Mouse (Mus musculus) right cerebral cortex, adult 18-20 months (tissue): ENCODE results near the gene Gm12169.
"Not testable (repeated sequence)": the region's sequence is repeated elsewhere in the genome, so short reads cannot be mapped to it uniquely, and the experiment has no call there.

Source experiments
- DNase-seq: peaks from one replicate; pipeline ENCODE4 v3.0.0; 2022; ENCODE audit warnings: mixed read lengths

Gene Gm12169

DNA sequence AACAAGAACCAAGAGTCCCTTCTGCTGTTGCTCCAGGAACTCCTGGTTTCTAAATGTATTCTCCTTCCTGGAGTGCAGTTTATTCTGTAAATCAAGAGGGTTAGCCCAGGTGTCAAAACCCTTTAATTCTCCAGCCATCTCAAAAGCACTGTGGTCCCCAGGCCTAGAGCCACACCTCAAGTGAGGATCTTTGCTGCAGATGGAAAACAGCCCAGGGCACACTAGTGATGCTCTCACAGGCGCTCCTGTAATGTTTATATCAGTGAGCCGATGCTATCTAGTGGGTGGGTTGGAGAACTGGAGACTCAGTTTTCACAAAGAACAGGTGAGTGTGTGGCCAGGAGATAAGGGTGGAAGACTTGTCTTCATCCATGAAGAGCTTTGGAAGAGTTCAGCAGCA lies at the start of gene Gm12169:
Gene Gm12169, plus strand, starts transcription at position 301 of the 400 bp plus-strand sequence.
- DNase-seq: no peak

DNA sequence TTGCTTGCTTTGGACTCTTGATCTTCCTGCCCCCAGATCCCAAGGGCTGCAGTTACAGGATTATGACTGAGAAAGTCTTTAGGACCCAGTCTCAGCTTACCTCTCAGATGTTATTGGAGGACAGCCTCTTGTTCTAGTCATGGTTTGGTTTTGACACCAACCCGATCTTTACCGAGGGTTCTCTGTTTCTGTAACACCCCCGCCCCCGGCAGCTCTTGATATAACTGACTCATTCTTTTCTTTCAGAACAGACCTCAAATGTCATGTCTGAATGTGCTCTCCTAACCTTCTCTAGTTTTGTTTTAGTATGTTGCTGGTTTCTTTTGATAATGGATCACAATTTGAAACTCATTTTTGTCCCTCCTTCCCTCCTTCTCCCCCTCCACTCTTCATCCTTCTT lies 49.8 kb upstream of the Gm12169 start:
- DNase-seq: no peak

GRCm38 (mm10) chr11:46479311-46479710 lies 44.7 kb upstream of the Gm12169 start:
- no peak for DNase-seq

- DNase-seq: no peak
These were observed 43.5 kb upstream of the Gm12169 start for GRCm38 (mm10) chr11:46480517-46480916.

GRCm38 (mm10) chr11:46488231-46488630 lies 35.8 kb upstream of the Gm12169 start:
- no peak for DNase-seq

DNA sequence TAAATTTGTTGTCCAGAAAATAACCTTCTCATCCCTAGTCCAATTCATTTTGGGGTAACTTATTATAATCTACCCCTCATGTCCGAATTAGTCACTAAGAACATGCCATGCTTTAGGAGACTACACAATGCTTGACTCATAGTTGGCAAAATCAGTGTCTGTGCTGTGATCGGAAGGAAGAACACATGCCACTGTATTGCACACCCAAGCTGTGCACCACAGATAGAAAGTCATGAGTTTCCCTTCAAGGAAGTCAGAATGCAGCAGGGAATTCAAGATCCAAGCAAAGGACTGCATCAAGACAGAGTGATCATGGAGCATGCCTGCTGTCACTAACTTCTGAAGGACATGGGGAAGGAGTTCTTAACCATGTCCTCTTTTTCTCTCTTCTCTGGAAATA lies 35.4 kb upstream of the Gm12169 start:
- no peak for DNase-seq

GRCm38 (mm10) chr11:46507146-46507545 lies 16.9 kb upstream of the Gm12169 start:
- DNase-seq: no peak

- no peak for DNase-seq
These were observed 14.1 kb upstream of the Gm12169 start for GRCm38 (mm10) chr11:46509900-46510299.

DNA sequence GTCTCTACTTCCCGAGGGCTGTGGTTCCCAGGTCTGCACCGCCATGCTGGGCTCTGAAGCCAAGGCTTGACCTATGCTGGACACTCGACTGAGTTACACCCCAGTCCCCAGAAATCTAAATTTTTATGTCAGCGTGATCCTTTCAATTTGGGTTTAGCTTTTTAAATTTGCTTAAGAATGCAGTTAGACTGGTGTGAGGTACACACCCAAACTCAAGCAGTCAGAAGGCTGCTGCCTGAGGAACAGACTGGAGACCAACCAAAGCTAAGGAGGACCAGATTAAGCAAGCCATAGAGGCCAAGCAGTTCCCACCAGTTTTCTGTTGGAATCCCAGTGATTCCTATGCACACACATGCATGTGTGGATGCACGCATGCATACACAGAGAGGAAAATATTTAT lies 2.7 kb upstream of the Gm12169 start:
- DNase-seq: not testable (repeated sequence)

DNA sequence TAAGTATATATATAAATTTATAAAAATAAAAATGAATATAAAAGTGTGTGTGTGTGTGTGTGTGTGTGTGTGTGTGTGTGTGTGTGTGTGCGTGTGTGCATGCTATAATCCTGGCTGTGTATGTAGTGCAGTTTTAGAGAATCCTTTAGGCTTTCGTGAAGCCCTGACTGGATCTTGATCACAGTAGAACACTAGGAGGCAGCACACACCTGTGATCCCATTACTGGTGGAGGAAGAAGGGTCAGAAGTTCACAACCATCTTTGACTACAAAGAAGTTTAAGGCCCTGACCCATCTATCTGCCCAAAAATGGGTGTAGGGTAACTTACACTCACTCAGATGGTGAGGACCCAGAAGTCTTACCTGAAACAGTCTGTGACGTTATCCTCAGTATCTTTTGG lies 1.3 kb upstream of the Gm12169 start:
- DNase-seq: no peak

DNA sequence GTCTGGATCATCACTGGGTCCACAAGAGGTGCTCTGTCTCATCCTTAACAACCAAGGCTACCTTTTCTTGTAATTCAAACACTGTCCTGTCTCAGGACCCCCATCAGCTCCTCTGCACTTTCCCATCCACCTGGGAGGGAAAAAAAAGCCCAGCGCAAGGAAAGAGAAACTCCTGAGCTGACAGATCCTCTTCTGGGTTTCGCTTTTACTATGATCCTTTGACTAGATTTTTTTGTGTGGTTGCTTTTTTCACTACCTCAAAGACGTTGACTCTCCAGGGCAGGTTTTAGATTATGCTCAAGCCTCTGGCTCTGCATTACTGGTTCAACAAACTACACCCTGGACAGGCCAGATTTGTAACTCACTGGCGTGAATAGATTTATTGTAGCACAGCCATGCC lies 6.1 kb downstream of the Gm12169 start:
- no peak for DNase-seq

DNA sequence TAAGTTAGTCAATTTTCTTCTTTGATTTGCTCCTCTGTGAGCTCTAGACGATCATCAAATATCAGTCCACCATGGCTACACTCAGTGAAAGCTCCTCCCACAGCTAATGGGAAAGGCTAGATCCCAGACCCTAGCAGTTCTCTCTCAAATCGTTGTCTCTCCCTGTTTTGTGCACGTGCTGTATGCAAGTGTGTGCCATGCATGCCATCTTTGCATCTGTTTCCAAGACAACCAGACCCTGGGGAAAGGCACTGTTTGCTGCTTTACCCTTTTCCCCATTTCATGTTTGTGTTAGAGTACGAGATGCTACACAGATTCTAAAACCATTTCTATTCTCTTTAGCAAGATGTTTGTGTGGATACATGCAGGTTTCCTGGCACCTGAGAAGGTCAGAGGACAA lies 13.0 kb downstream of the Gm12169 start:
- DNase-seq: no peak

- no peak for DNase-seq
These were observed 19.5 kb downstream of the Gm12169 start for GRCm38 (mm10) chr11:46543530-46543929.

DNA sequence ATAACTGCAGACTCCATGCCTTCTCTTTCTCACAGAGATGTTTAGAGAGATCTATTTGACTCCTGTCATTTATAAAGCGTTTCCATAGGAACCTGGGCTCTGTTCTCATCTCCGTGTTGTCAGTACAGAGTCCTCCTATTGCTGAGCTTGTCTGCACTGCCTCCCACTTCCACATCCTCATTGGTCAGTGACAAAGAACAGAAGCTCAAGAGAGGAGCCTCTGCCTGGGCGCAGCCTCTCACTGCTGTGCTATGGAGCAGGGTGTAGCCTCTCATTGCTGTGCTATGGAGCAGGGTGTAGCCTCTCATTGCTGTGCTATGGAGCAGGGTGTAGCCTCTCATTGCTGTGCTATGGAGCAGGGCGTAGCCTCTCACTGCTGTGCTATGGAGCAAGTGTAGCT lies 25.7 kb downstream of the Gm12169 start:
- no peak for DNase-seq

GRCm38 (mm10) chr11:46552741-46553140 lies 28.7 kb downstream of the Gm12169 start:
- peak; percentile 47 for DNase-seq

GRCm38 (mm10) chr11:46561096-46561495 lies 37.1 kb downstream of the Gm12169 start:
- no peak for DNase-seq

DNA sequence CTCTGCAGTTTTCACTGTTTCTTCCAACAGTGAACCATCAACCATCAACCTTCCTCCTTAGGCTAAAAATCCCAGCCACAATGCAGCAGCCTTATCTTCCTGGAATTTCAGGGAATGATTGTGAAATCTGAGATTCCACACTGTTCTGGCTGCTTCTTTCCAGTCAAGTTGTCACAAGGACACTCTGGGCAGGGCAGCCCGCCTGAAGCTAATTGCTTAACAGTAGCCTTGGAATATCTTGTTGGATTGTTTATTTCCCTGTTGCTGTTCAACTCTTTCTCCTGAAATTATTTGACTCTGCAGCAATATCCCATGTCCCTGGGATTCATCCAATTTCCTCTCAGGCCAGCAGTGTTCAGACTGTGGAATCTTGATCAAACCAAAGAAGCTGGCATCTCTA lies 40.7 kb downstream of the Gm12169 start:
- DNase-seq: no peak

DNA sequence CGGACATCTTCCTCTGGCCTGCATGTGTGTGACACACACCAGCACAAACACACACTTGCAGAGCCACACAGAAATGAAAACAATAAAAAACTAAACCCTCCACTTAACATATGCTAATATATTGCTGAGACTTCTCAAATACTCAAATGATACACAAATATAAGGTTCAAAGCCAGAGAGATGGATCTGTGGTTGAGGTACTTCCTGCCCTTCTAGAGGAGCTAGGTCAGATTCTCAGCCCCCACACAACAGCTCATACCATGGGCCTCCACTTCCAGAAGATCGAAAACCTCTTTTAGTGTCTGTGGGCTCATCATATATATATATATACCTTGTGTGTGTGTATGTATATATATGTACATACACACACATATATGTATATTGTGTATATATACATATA lies 42.0 kb downstream of the Gm12169 start:
- no peak for DNase-seq

DNA sequence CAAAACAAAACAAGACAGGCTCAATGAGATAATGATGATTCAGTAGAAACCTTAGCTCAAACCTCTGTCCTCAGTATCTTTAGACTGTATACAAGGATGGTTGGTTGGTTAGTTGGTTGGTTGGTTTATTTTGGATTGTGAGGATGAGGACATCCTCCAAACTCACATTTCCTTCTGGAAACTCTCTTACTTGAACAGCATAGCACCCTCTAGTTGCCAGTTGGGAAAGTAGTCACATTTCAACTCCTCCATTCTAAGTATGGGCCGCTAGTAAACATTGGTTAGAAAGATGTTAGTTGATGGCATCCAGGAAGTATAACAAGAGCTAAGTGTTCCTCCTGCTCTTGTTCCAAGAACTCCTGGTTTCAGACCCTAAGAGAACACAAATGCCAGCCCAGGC lies 45.1 kb downstream of the Gm12169 start:
- DNase-seq: no peak

- DNase-seq: peak; percentile 35
These were observed 47.3 kb downstream of the Gm12169 start, which contains the start of gene BC053393 for GRCm38 (mm10) chr11:46571327-46571726. BC053393 (plus strand) TSS chr11:46571536.

DNA sequence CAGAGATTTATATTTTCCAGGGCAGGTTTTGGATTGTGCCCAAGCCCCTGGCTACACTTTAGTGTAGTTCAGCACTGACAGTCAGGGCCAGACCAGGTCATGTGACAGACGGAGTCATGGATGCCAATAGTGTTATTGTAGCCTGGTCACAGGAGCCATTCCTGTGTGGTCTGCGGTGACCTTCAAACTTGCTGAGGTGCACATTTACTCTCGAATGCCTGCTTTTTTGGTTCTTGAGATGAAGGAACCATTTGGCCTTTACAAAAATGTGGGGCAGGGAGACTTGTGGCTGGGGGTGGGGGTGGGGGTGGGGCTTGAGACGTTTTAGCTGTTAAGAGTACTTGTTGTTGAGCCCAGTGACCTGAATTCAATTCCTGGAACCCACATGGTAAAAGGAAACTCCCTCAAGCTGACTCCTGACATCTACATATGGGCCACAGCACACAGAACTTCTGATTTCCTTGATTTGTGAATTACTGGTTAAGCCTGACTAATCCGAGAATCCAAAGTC lies 54.8 kb downstream of the Gm12169 start:
- no peak for DNase-seq

DNA sequence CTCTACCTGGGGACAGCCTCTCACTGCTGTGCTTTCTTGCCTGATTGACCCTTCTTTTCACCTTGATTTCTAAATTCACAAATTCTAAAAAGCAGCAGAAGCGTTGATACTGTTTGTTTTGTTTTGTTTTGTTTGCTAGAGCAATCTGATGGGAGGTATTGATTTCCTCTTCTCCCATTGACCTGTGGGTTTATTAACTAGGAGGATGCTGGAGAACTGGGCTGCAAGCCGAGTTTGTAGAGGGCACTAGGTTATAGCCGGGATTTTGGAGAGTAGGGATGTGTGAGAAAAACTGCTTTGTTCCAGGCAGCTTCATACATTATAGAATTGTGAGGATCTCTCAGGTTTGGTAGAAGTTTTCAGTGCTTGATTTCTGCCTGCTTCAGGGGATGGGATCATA lies 56.4 kb downstream of the Gm12169 start:
- DNase-seq: no peak

DNA sequence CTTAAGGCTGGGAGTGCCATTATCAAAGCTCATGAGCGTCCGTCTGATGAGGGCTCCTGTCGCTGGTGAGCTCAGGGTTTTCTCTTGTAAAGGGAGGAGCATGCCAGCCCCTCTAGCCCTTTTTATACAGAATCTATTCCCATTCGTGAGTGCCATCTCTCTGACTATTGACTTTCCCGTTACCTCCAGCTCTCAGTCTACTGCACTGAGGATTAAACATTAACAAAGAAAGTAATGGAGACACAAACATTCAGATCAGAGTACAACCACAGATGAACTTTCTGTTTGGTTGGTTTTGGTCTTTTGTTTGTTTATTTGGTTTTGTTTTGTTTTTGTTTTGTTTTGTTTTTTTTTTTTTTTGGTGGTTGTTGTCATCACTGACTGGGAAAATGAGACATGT lies 58.7 kb downstream of the Gm12169 start:
- DNase-seq: no peak
